In the genomic region with DNA sequence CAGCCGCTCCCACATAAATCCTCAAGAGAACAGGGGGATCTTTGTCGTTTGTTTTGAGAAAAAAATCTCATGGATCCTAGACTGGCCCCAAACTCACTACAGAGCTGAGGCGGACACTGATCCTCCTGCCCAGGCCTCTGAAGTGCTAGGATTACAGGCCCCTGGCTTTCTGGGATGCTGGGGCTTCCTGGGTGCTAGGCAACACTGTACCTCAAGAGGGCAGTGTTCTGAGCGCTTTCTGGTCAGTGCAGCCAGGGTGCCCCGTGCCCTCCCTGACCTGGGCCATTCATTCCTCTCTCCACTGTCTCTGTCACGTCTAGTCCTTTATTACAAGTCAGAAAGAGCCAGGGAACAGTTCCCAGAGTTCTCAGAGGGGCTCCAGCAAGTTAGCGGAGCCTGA, we compare ENCODE assay signal across 9 mouse cellular contexts. TPM values are rescaled to one million over a fixed set of nuclear protein-coding genes. Genes with fewer than 3 reads are reported as not detected.
DNase-seq lines count a peak whose midpoint lies in the region; ATAC-seq and TF ChIP-seq lines count a peak whose summit lies in the region.
"Had no signal": no experiment of that assay in that cellular context is flagged by ENCODE, and none has a peak within 500 bp of the region (broad histone marks: within the 10 kb centered on the region; RNA-seq: fewer than 3 reads in every experiment).

No protein-coding gene starts in this region.

- H3K79me2 ChIP-seq in liver, adult 2 months (ENCODE audit: control insufficient read depth, insufficient read depth, low read length), result no peaks in the 10 kb centered on the region

- no peak overlapping the region for H3K4me2 ChIP-seq in liver, embryonic 11.5 days
- H3K4me2 ChIP-seq in limb, embryonic 11.5 days (ENCODE audit: low read depth, severe bottlenecking), result no peak overlapping the region
- peak overlapping the region; percentile 13; the same call in 1 of the 2 replicates for H3K4me2 ChIP-seq in neural tube, embryonic 15.5 days
- H3K4me2 ChIP-seq: limb, embryonic 12.5 days had no signal

- 37% methylated on average over 7 of the region's 7 CpGs for WGBS in liver, adult 2 months
- WGBS in liver, embryonic 11.5 days, result 28% methylated on average over 7 of the region's 7 CpGs
- WGBS in limb, embryonic 11.5 days, result 22% methylated on average over 7 of the region's 7 CpGs
- WGBS in neural tube, embryonic 15.5 days, result 24% methylated on average over 7 of the region's 7 CpGs

- H3K4me1 ChIP-seq in liver, adult 2 months (ENCODE audit: control insufficient read depth, insufficient read depth, low read length), result no peaks in the 10 kb centered on the region
- no peaks in the 10 kb centered on the region for H3K4me1 ChIP-seq in liver, embryonic 11.5 days (replicated peaks; ENCODE audit: control insufficient read depth, insufficient read depth, low read length)
- no peaks in the 10 kb centered on the region for H3K4me1 ChIP-seq in limb, embryonic 11.5 days (ENCODE audit: control insufficient read depth, insufficient read depth, low read length)
- 0 out of 2 replicates have a peak, but pooled peaks cover 3% of the 10 kb centered on the region for H3K4me1 ChIP-seq in neural tube, embryonic 15.5 days
- H3K4me1 ChIP-seq: limb, embryonic 12.5 days had no signal

- H3K36me3 ChIP-seq in liver, adult 2 months (ENCODE audit: control insufficient read depth, insufficient read depth, low read length), result no peaks in the 10 kb centered on the region
- peaks cover 18% of the 10 kb centered on the region; the same call in 1 of the 2 replicates for H3K36me3 ChIP-seq in liver, embryonic 11.5 days (ENCODE audit: control insufficient read depth, insufficient read depth, low read length)
- peaks cover 10% of the 10 kb centered on the region for H3K36me3 ChIP-seq in limb, embryonic 11.5 days (ENCODE audit: control insufficient read depth, insufficient read depth, low read length)
- H3K36me3 ChIP-seq in neural tube, embryonic 15.5 days, result peaks cover 22% of the 10 kb centered on the region

- H3K9me3 ChIP-seq in liver, embryonic 11.5 days (ENCODE audit: control insufficient read depth, low read length), result no peaks in the 10 kb centered on the region
- H3K9me3 ChIP-seq in limb, embryonic 11.5 days (ENCODE audit: control insufficient read depth, low read length), result no peaks in the 10 kb centered on the region
- no peaks in the 10 kb centered on the region for H3K9me3 ChIP-seq in neural tube, embryonic 15.5 days (replicated peaks)
- H3K9me3 ChIP-seq: limb, embryonic 12.5 days had no signal

- TF ChIP-seq POLR2A in liver, adult 2 months (IDR thresholded peaks at IDR 0.05; ENCODE audit: extremely low read depth, insufficient read depth, low read length), result no peak

- H3K9ac ChIP-seq in liver, adult 2 months (ENCODE audit: low read depth, low read length), result no peak overlapping the region
- H3K9ac ChIP-seq in liver, embryonic 11.5 days (ENCODE audit: low read depth, low read length), result no peak overlapping the region
- no peak overlapping the region for H3K9ac ChIP-seq in limb, embryonic 11.5 days (ENCODE audit: low read length)
- H3K9ac ChIP-seq in neural tube, embryonic 15.5 days (replicated peaks), result no peak overlapping the region
- H3K9ac ChIP-seq: limb, embryonic 12.5 days had no signal

- ATAC-seq in liver, embryonic 11.5 days (replicated peaks; ENCODE audit: low FRiP score), result no peak
- 0 out of 2 replicates have a peak, but pooled peaks have one; percentile 51 for ATAC-seq in erythroblast, adult 5-6 weeks (replicated peaks; ENCODE audit: low FRiP score, poor library complexity, severe bottlenecking)
- no peak for ATAC-seq in limb, embryonic 11.5 days (ENCODE audit: insufficient number of reproducible peaks, low FRiP score, low TSS enrichment, low read depth)
- no peak for ATAC-seq in neural tube, embryonic 15.5 days (ENCODE audit: low FRiP score)
- ATAC-seq in inflammation-experienced regulatory T-cells, adult 6 months, result no peak

- no peak overlapping the region for H3K27ac ChIP-seq in liver, adult 2 months (replicated peaks; ENCODE audit: insufficient read depth, low read depth, low read length)
- H3K27ac ChIP-seq in liver, embryonic 11.5 days (ENCODE audit: low read depth, low read length), result no peak overlapping the region
- H3K27ac ChIP-seq in limb, embryonic 11.5 days (replicated peaks; ENCODE audit: low read depth, low read length), result no peak overlapping the region
- no peak overlapping the region for H3K27ac ChIP-seq in neural tube, embryonic 15.5 days (replicated peaks)
- H3K27ac ChIP-seq: limb, embryonic 12.5 days had no signal

- TF ChIP-seq CTCF in liver, adult 2 months (IDR thresholded peaks at IDR 0.05; ENCODE audit: low read depth, low read length), result peak; percentile 88

- H3K27me3 ChIP-seq in liver, adult 2 months (ENCODE audit: control insufficient read depth, insufficient read depth, low read length), result no peaks in the 10 kb centered on the region
- no peaks in the 10 kb centered on the region for H3K27me3 ChIP-seq in liver, embryonic 11.5 days (replicated peaks; ENCODE audit: control insufficient read depth, insufficient read depth, low read length)
- H3K27me3 ChIP-seq in limb, embryonic 11.5 days (ENCODE audit: control insufficient read depth, insufficient read depth, low read length), result no peaks in the 10 kb centered on the region
- no peaks in the 10 kb centered on the region for H3K27me3 ChIP-seq in neural tube, embryonic 15.5 days (replicated peaks)
- H3K27me3 ChIP-seq: limb, embryonic 12.5 days had no signal

- peak; percentile 38 for DNase-seq in adrenal gland, adult 2 months
- no peak for DNase-seq in adrenal gland, adult 8-10 months
- DNase-seq in liver, adult 2 months (ENCODE audit: extremely low read depth, low read depth, low spot score), result no peak
- DNase-seq in liver, embryonic 11.5 days (ENCODE audit: low spot score), result no peak
- peak; percentile 75 for DNase-seq in limb, embryonic 11.5 days (ENCODE audit: low spot score)

- no peak overlapping the region for H3K4me3 ChIP-seq in liver, adult 2 months (ENCODE audit: insufficient read depth, low read depth, low read length)
- H3K4me3 ChIP-seq in liver, embryonic 11.5 days (ENCODE audit: low read depth, low read length), result no peak overlapping the region
- no peak overlapping the region for H3K4me3 ChIP-seq in limb, embryonic 11.5 days (ENCODE audit: low read depth, low read length)
- H3K4me3 ChIP-seq in neural tube, embryonic 15.5 days (replicated peaks), result no peak overlapping the region
- H3K4me3 ChIP-seq: limb, embryonic 12.5 days had no signal

RNA-seq across cellular contexts. Expression of gene Pik3cd, which starts 9.6 kb away (rescaled TPM):
- 1 to 10 TPM; 6.1 to 6.2 TPM for total RNA-seq in adrenal gland, adult 2 months (2021)
- 4.2 and 5.0 TPM in 2 replicates for polyA plus RNA-seq in adrenal gland, adult 2 months (2012; rRNA removed)
- 1 to 10 TPM; 4.8 to 9.3 (median 7.0) TPM for total RNA-seq in adrenal gland, adult 8-10 months (2022)
- total RNA-seq in liver, adult 2 months (2014; rRNA removed), result 2.3 and 3.0 TPM in 2 replicates
- polyA plus RNA-seq in liver, adult 2 months (2012; rRNA removed), result 1.6 and 2.2 TPM in 2 replicates
- 12.6 and 12.9 TPM in 2 replicates for polyA plus RNA-seq in liver, embryonic 11.5 days (2014; fragmentation: Nextera tagmentation; extraction: Ambion mirVana)
- 11.1 and 14.4 TPM in 2 replicates for total RNA-seq in erythroblast, adult 5-6 weeks (2015; ENCODE audit: low replicate concordance)
- 14.9 and 20.2 TPM in 2 replicates for total RNA-seq in erythroblast, adult 5-6 weeks (2017; ENCODE audit: low replicate concordance)
- 2.7 and 2.9 TPM in 2 replicates for polyA plus RNA-seq in limb, embryonic 11.5 days (2014; fragmentation: Nextera tagmentation; extraction: Ambion mirVana)
- 16.0 and 18.0 TPM in 2 replicates for polyA plus RNA-seq in neural tube, embryonic 15.5 days (2015; fragmentation: Nextera tagmentation; extraction: Ambion mirVana)
- polyA plus RNA-seq in inflammation-experienced regulatory T-cells, adult 6 months (2017; shearing (Covaris generic)), result 100 to 1,000 TPM; 108 to 124 (median 115) TPM

RNA-seq across cellular contexts. Expression of gene Tmem201, which starts 25.9 kb away (rescaled TPM):
- 10 to 100 TPM; 30.0 to 31.0 TPM for total RNA-seq in adrenal gland, adult 2 months (2021)
- 85.3 and 95.4 TPM in 2 replicates for polyA plus RNA-seq in adrenal gland, adult 2 months (2012; rRNA removed)
- total RNA-seq in adrenal gland, adult 8-10 months (2022), result 10 to 100 TPM; 29.0 to 41.6 (median 36.4) TPM
- 6.5 and 8.2 TPM in 2 replicates for total RNA-seq in liver, adult 2 months (2014; rRNA removed)
- polyA plus RNA-seq in liver, adult 2 months (2012; rRNA removed), result 23.4 and 25.2 TPM in 2 replicates
- 16.8 and 16.9 TPM in 2 replicates for polyA plus RNA-seq in liver, embryonic 11.5 days (2014; fragmentation: Nextera tagmentation; extraction: Ambion mirVana)
- total RNA-seq in erythroblast, adult 5-6 weeks (2015; ENCODE audit: low replicate concordance), result 2.7 and 23.2 TPM in 2 replicates
- 0.85 and 3.2 TPM in 2 replicates for total RNA-seq in erythroblast, adult 5-6 weeks (2017; ENCODE audit: low replicate concordance)
- polyA plus RNA-seq in limb, embryonic 11.5 days (2014; fragmentation: Nextera tagmentation; extraction: Ambion mirVana), result 24.6 and 26.2 TPM in 2 replicates
- polyA plus RNA-seq in neural tube, embryonic 15.5 days (2015; fragmentation: Nextera tagmentation; extraction: Ambion mirVana), result 45.2 and 48.5 TPM in 2 replicates
- 1 to 10 TPM; 4.6 to 8.9 (median 6.0) TPM for polyA plus RNA-seq in inflammation-experienced regulatory T-cells, adult 6 months (2017; shearing (Covaris generic))

Comparison
In these comparisons a context has a peak if more than half of its experiments do, and no peak if none do; other contexts are left out.
1. DNase-seq: peak in adrenal gland, adult 2 months (single experiment) and limb, embryonic 11.5 days (single experiment); none in adrenal gland, adult 8-10 months (single experiment), liver, adult 2 months (single experiment) and liver, embryonic 11.5 days (single experiment).